Mouse (Mus musculus) lung, embryonic 16.5 days (tissue): ENCODE data around the gene Sphkap. TPM values are rescaled to one million over a fixed set of nuclear protein-coding genes. Genes with fewer than 3 reads are reported as not detected.

Experiments used
- ATAC-seq: fragments of 200-750 bp; cut with Nextera tagmentation; 2 replicates; pipeline ENCODE4 v1.8.0; 2017; ENCODE audit warnings: low read depth, mild to moderate bottlenecking, moderate library complexity
- H3K27ac ChIP-seq: fragments of 300-500 bp; sonication (generic); 2 replicates; pipeline ENCODE4 v1.5.1; 2014; ENCODE audit warnings: mild to moderate bottlenecking, control low read depth, low read length
- H3K27me3 ChIP-seq: fragments of 300-500 bp; sonication (generic); 2 replicates; pipeline ENCODE4 v1.6.1; 2014; ENCODE audit warnings: low read depth, low read length, mixed read lengths; ENCODE audit not compliant: control insufficient read depth, insufficient read depth
- H3K36me3 ChIP-seq: fragments of 300-500 bp; sonication (generic); 2 replicates; pipeline ENCODE4 v1.6.1; 2014; ENCODE audit warnings: low read length; ENCODE audit not compliant: control insufficient read depth, insufficient read depth
- H3K4me1 ChIP-seq: fragments of 300-500 bp; sonication (generic); replicated peaks from 2 replicates; pipeline ENCODE4 v1.6.1; 2014; ENCODE audit warnings: low read length, mixed read lengths; ENCODE audit not compliant: control insufficient read depth, insufficient read depth
- H3K4me2 ChIP-seq: fragments of 300-500 bp; sonication (generic); 2 replicates; pipeline ENCODE4 v1.6.1; 2014; ENCODE audit warnings: low read depth, low read length, control low read depth
- H3K4me3 ChIP-seq: fragments of 300-500 bp; sonication (generic); 2 replicates; pipeline ENCODE4 v1.5.1; 2014; ENCODE audit warnings: mild to moderate bottlenecking, low read length, control low read depth
- H3K9ac ChIP-seq: fragments of 300-500 bp; sonication (generic); 2 replicates; pipeline ENCODE4 v1.6.1; 2014; ENCODE audit warnings: low read length, control low read depth
- H3K9me3 ChIP-seq: fragments of 300-500 bp; sonication (generic); 2 replicates; pipeline ENCODE4 v1.6.1; 2016; ENCODE audit warnings: low read length; ENCODE audit not compliant: control insufficient read depth
- WGBS: fragments of 180-500 bp; shearing (Covaris S2); extraction: QIAGEN DNeasy Blood & Tissue Kit; methylation state at CpG from one replicate; pipeline ENCODE4 v1.1.7; 2014; 5-methylcytosine and 5-hydroxymethylcytosine counted together
- polyA plus RNA-seq: library from polyadenylated mRNA; unstranded; fragments of >200 nt; fragmentation: Nextera tagmentation; extraction: Ambion mirVana; gene quantifications from 2 replicates; pipeline ENCODE4 v1.2.1, GENCODE M21; 2015

Sphkap gene
- polyA plus RNA-seq, 1 experiment from 2014 or later, result 1.1 TPM

GRCm38 (mm10) chr1:83316917-83317316 lies 91.1 kb downstream of the Sphkap start:
- Histone ChIP-seq H3K4me3 (no peak overlapping the region), H3K4me2 (no peak overlapping the region), H3K27ac (no peak overlapping the region), H3K27me3 (no peaks in the 10 kb centered on the region), H3K9me3 (no peaks in the 10 kb centered on the region), H3K4me1 (no peaks in the 10 kb centered on the region), H3K9ac (no peak overlapping the region), H3K36me3 (no peaks in the 10 kb centered on the region)
- ATAC-seq, result no peak
- 25% methylated on average over 4 of the region's 4 CpGs for WGBS

- H3K9me3 ChIP-seq, result no peaks in the 10 kb centered on the region
- no peak overlapping the region for H3K4me2 ChIP-seq
- H3K27ac ChIP-seq, result no peak overlapping the region
- ATAC-seq, result no peak
- H3K36me3 ChIP-seq, result no peaks in the 10 kb centered on the region
- no peaks in the 10 kb centered on the region for H3K4me1 ChIP-seq
- no peaks in the 10 kb centered on the region for H3K27me3 ChIP-seq
- H3K4me3 ChIP-seq, result no peak overlapping the region
- H3K9ac ChIP-seq, result no peak overlapping the region
- WGBS, result 77% methylated on average over 9 of the region's 9 CpGs
These were observed 92.9 kb downstream of the Sphkap start for GRCm38 (mm10) chr1:83315146-83315545.

GRCm38 (mm10) chr1:83311607-83312295 lies 96.2 kb downstream of the Sphkap start:
- Histone ChIP-seq H3K36me3 (no peaks in the 10 kb centered on the region), H3K27me3 (no peaks in the 10 kb centered on the region), H3K9ac (no peak overlapping the region), H3K9me3 (no peaks in the 10 kb centered on the region), H3K4me2 (no peak overlapping the region), H3K4me3 (no peak overlapping the region), H3K27ac (no peak overlapping the region), H3K4me1 (no peaks in the 10 kb centered on the region)
- WGBS, result 79% methylated on average over 6 of the region's 6 CpGs
- no peak for ATAC-seq

GRCm38 (mm10) chr1:83297137-83298076 lies 110.6 kb downstream of the Sphkap start:
- Histone ChIP-seq H3K4me1 (no peaks in the 10 kb centered on the region), H3K27me3 (no peaks in the 10 kb centered on the region), H3K4me2 (no peak overlapping the region), H3K9ac (no peak overlapping the region), H3K9me3 (no peaks in the 10 kb centered on the region), H3K4me3 (no peak overlapping the region), H3K36me3 (no peaks in the 10 kb centered on the region), H3K27ac (no peak overlapping the region)
- 74% methylated on average over 6 of the region's 6 CpGs for WGBS
- no peak for ATAC-seq

GRCm38 (mm10) chr1:83285866-83286265 lies 122.1 kb downstream of the Sphkap start:
- Histone ChIP-seq H3K4me2 (no peak overlapping the region), H3K9ac (no peak overlapping the region), H3K27me3 (no peaks in the 10 kb centered on the region), H3K4me3 (no peak overlapping the region), H3K27ac (no peak overlapping the region), H3K9me3 (no peaks in the 10 kb centered on the region), H3K36me3 (no peaks in the 10 kb centered on the region), H3K4me1 (no peaks in the 10 kb centered on the region)
- 64% methylated on average over 7 of the region's 7 CpGs for WGBS
- ATAC-seq, result no peak

- ATAC-seq, result no peak
- H3K4me3 ChIP-seq, result no peak overlapping the region
- H3K27ac ChIP-seq, result no peak overlapping the region
- H3K4me2 ChIP-seq, result no peak overlapping the region
- H3K36me3 ChIP-seq, result no peaks in the 10 kb centered on the region
- no peak overlapping the region for H3K9ac ChIP-seq
- H3K9me3 ChIP-seq, result no peaks in the 10 kb centered on the region
- H3K4me1 ChIP-seq, result no peaks in the 10 kb centered on the region
- H3K27me3 ChIP-seq, result no peaks in the 10 kb centered on the region
- WGBS, result 77% methylated on average over 11 of the region's 11 CpGs
These were observed 131.0 kb downstream of the Sphkap start for GRCm38 (mm10) chr1:83277044-83277443.

GRCm38 (mm10) chr1:83276637-83277036 lies 131.4 kb downstream of the Sphkap start:
- Histone ChIP-seq H3K9me3 (no peaks in the 10 kb centered on the region), H3K4me3 (no peak overlapping the region), H3K9ac (no peak overlapping the region), H3K4me2 (no peak overlapping the region), H3K36me3 (no peaks in the 10 kb centered on the region), H3K27ac (no peak overlapping the region), H3K27me3 (no peaks in the 10 kb centered on the region), H3K4me1 (no peaks in the 10 kb centered on the region)
- WGBS, result 85% methylated on average over 9 of the region's 9 CpGs
- no peak for ATAC-seq

GRCm38 (mm10) chr1:83251746-83252145 lies 156.3 kb downstream of the Sphkap start:
- H3K4me1 ChIP-seq, result no peaks in the 10 kb centered on the region
- H3K4me2 ChIP-seq, result no peak overlapping the region
- no peaks in the 10 kb centered on the region for H3K9me3 ChIP-seq
- no peak overlapping the region for H3K27ac ChIP-seq
- H3K36me3 ChIP-seq, result no peaks in the 10 kb centered on the region
- no peaks in the 10 kb centered on the region for H3K27me3 ChIP-seq
- no peak overlapping the region for H3K9ac ChIP-seq
- no peak overlapping the region for H3K4me3 ChIP-seq
- no peak for ATAC-seq
- WGBS, result 62% methylated on average over 1 of the region's 1 CpGs

- Histone ChIP-seq H3K4me1 (no peaks in the 10 kb centered on the region), H3K9ac (no peak overlapping the region)
These were observed 159.7 kb downstream of the Sphkap start for GRCm38 (mm10) chr1:83248235-83248746.

More at GRCm38 (mm10) chr1:83248235-83248746, 159.7 kb downstream of the Sphkap start:
- Histone ChIP-seq H3K27me3 (no peaks in the 10 kb centered on the region), H3K4me3 (no peak overlapping the region), H3K36me3 (no peaks in the 10 kb centered on the region), H3K9me3 (no peaks in the 10 kb centered on the region), H3K4me2 (no peak overlapping the region), H3K27ac (no peak overlapping the region)
- ATAC-seq, result no peak
- 82% methylated on average over 1 of the region's 1 CpGs for WGBS
